Mouse (Mus musculus) heart, postnatal 0 days (tissue): Measurements from ENCODE around the gene Mrnip.

Experiments used
- CTCF ChIP-seq: IDR thresholded peaks from 2 replicates; pipeline ENCODE4 v1.5.1; 2016; ENCODE audit warnings: antibody characterized with exemption, control low read depth, low read depth
- EP300 ChIP-seq: IDR thresholded peaks from 2 replicates; pipeline ENCODE4 v1.6.1; 2016; ENCODE audit warnings: antibody characterized with exemption, low read depth

- TF ChIP-seq CTCF (no peak), EP300 (no peak)
These were observed 4.6 kb downstream of the Mrnip start for GRCm38 (mm10) chr11:50178532-50179488.
